Mouse (Mus musculus) hindbrain, embryonic 16.5 days (tissue): ENCODE measurements around the gene Zfp36l1. TPM values are rescaled to one million over a fixed set of nuclear protein-coding genes. Genes with fewer than 3 reads are reported as not detected.

Source experiments
- ATAC-seq: fragments of 200-750 bp; cut with Nextera tagmentation; 2 replicates; pipeline ENCODE4 v1.8.0; 2017; ENCODE audit warnings: moderate TSS enrichment, moderate library complexity
- H3K27ac ChIP-seq: fragments of 300-500 bp; sonication (generic); 2 replicates; pipeline ENCODE4 v1.5.1; 2014; ENCODE audit warnings: low read depth, mild to moderate bottlenecking, control low read depth, low read length, moderate library complexity
- H3K27me3 ChIP-seq: fragments of 300-500 bp; sonication (generic); replicated peaks from 2 replicates; pipeline ENCODE4 v1.6.1; 2014; ENCODE audit warnings: low read length; ENCODE audit not compliant: control insufficient read depth, insufficient read depth
- H3K36me3 ChIP-seq: fragments of 300-500 bp; sonication (generic); 2 replicates; pipeline ENCODE4 v1.6.1; 2014; ENCODE audit warnings: mild to moderate bottlenecking, low read length, moderate library complexity, mixed read lengths; ENCODE audit not compliant: control insufficient read depth, insufficient read depth
- H3K4me1 ChIP-seq: fragments of 300-500 bp; sonication (generic); 2 replicates; pipeline ENCODE4 v1.6.1; 2014; ENCODE audit warnings: low read depth, low read length; ENCODE audit not compliant: control insufficient read depth, insufficient read depth
- H3K4me2 ChIP-seq: fragments of 300-500 bp; sonication (generic); 2 replicates; pipeline ENCODE4 v1.6.1; 2014; ENCODE audit warnings: mild to moderate bottlenecking, low read length, control low read depth, moderate library complexity
- H3K4me3 ChIP-seq: fragments of 300-500 bp; sonication (generic); 2 replicates; pipeline ENCODE4 v1.5.1; 2014; ENCODE audit warnings: mild to moderate bottlenecking, low read length, control low read depth, moderate library complexity
- H3K9ac ChIP-seq: fragments of 300-500 bp; sonication (generic); 2 replicates; pipeline ENCODE4 v1.6.1; 2014; ENCODE audit warnings: low read depth, mild to moderate bottlenecking, control low read depth, low read length, moderate library complexity
- H3K9me3 ChIP-seq: fragments of 300-500 bp; sonication (generic); 2 replicates; pipeline ENCODE4 v1.6.1; 2014; ENCODE audit warnings: mild to moderate bottlenecking, low read length, moderate library complexity; ENCODE audit not compliant: control insufficient read depth
- WGBS: fragments of 180-500 bp; shearing (Covaris S2); extraction: QIAGEN DNeasy Blood & Tissue Kit; methylation state at CpG from one replicate; pipeline ENCODE4 v1.1.7; 2014; 5-methylcytosine and 5-hydroxymethylcytosine counted together
- polyA plus RNA-seq: library from polyadenylated mRNA; unstranded; fragments of >200 nt; fragmentation: Nextera tagmentation; extraction: Ambion mirVana; gene quantifications from 2 replicates; pipeline ENCODE4 v1.2.1, GENCODE M21; 2015

The Zfp36l1 gene
- polyA plus RNA-seq, 1 experiment from 2014 or later: 38.0 TPM

DNA sequence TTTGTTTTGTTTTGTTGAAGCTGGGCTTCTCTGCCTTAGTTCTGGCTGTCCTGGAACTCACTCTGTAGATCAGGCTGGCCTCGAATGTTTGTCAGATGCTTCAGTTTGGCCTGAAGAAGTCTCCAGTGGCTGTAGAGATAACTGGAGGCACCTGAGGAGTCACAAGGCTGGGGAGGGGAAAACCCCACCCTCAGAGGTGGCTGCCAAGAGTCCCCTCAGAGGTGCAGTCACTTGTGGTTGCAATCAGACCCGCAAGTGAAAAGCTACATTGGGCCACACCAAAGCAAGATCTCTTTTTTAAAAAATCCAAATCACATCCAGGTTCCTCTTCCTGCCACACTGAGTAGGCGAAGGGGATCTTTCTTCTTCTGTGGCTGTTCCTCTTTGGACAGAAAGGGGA is 43.8 kb downstream of the Zfp36l1 start:
- Histone ChIP-seq H3K36me3 (no peaks in the 10 kb centered on the region), H3K9ac (no peak overlapping the region), H3K27me3 (no peaks in the 10 kb centered on the region), H3K4me3 (no peak overlapping the region), H3K4me2 (no peak overlapping the region), H3K9me3 (no peaks in the 10 kb centered on the region), H3K27ac (no peak overlapping the region), H3K4me1 (peaks cover under 1% of the 10 kb centered on the region)
- WGBS: 82% methylated on average over 3 of the region's 3 CpGs
- ATAC-seq: no peak

DNA sequence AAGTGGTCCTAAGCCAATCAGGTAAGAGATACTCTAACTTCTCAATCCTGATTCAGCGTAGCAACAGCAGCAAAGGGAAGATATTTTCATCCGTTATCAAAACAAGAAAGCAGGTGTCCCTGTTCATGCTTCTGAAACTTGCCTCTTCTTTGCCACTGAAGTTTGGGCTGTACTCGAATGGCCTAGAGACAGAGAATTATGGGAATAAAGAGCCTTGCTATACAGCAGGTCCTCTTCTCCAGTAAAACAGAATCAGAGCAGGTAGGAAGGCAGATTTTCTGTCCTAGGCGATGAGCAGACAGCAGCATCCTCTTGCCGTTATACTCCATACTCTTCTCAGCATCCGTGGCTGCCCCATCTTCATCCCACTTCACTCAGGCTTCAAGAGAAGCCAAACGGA is 44.8 kb downstream of the Zfp36l1 start:
- no peaks in the 10 kb centered on the region for H3K27me3 ChIP-seq
- 80% methylated on average over 7 of the region's 7 CpGs for WGBS
- no peak overlapping the region for H3K4me3 ChIP-seq
- no peaks in the 10 kb centered on the region for H3K9me3 ChIP-seq
- no peaks in the 10 kb centered on the region for H3K36me3 ChIP-seq
- no peak overlapping the region for H3K9ac ChIP-seq
- peaks cover 10% of the 10 kb centered on the region for H3K4me1 ChIP-seq
- H3K4me2 ChIP-seq: no peak overlapping the region
- H3K27ac ChIP-seq: no peak overlapping the region
- ATAC-seq: no peak

GRCm38 (mm10) chr12:80065049-80065448 is 47.8 kb downstream of the Zfp36l1 start:
- WGBS: 64% methylated on average over 8 of the region's 8 CpGs
- Histone ChIP-seq H3K4me2 (no peak overlapping the region), H3K9ac (no peak overlapping the region), H3K27me3 (no peaks in the 10 kb centered on the region), H3K4me3 (no peak overlapping the region), H3K9me3 (no peaks in the 10 kb centered on the region), H3K27ac (peak overlapping the region; percentile 68), H3K36me3 (no peaks in the 10 kb centered on the region), H3K4me1 (peaks cover 26% of the 10 kb centered on the region)
- ATAC-seq: no peak

- Histone ChIP-seq H3K4me1 (peaks cover 26% of the 10 kb centered on the region), H3K4me3 (no peak overlapping the region), H3K27me3 (no peaks in the 10 kb centered on the region), H3K9me3 (no peaks in the 10 kb centered on the region), H3K27ac (peak overlapping the region; percentile 68), H3K9ac (no peak overlapping the region), H3K4me2 (no peak overlapping the region), H3K36me3 (no peaks in the 10 kb centered on the region)
- ATAC-seq: peak; percentile 13; the same call in 1 of the 2 replicates
- WGBS: 31% methylated on average over 4 of the region's 4 CpGs
Observed at GRCm38 (mm10) chr12:80064306-80064705, 48.5 kb downstream of the Zfp36l1 start.

- Histone ChIP-seq H3K27me3 (no peaks in the 10 kb centered on the region), H3K4me1 (peaks cover 26% of the 10 kb centered on the region), H3K27ac (peak overlapping the region; percentile 78), H3K9ac (no peak overlapping the region), H3K9me3 (no peaks in the 10 kb centered on the region), H3K4me2 (no peak overlapping the region), H3K4me3 (no peak overlapping the region), H3K36me3 (no peaks in the 10 kb centered on the region)
- WGBS: 19% methylated on average over 7 of the region's 7 CpGs
- ATAC-seq: no peak
Observed at GRCm38 (mm10) chr12:80063402-80064150, 49.2 kb downstream of the Zfp36l1 start.

DNA sequence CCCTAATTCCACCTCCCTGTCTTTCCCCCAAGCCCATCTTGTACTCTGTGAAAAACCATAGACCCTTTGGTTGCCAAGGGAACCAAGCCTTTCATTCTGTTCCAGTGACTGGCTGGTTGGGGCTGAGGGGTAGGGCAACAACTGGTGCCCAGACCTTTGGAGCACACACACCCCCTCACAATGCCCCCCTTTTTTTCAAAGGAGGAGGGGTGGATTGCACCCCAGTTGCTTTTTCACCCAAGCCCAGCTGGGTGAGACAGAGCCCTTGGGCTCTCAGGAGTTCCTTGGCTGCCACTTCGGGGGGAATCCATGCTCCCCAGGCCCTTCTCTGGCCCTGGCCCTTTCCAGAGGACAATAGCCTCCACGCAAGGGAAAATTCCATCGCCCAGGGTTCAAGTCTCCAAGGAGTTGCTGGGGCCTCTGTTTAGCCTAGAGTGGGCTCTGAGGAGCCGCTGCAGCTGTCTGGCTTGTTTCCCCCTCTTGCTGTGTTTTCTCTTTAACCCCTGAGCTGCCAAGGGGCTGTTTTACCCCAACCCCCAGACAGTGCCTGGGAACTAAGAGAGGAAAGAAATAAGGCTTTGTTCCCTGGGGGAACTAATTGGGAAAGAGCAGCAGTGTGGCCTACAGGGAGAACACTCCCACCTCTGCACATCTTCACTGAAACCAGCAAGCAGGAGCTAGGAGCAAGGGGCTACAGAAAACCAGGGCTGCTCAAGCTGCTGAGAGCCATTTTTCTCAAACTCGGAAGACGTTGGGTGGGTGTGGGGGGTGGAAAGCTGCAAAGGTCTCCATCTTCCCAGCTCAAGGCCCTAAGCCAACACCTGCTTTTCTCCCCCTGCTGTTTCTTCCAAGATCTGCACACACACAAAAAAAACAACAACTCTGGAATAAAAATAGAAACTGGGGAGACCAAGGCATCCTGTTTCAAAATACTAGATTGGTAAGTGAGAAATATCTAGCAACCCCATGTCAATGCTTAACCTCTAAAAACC is 50.1 kb downstream of the Zfp36l1 start:
- WGBS: 2% methylated on average over 6 of the region's 6 CpGs
- no peaks in the 10 kb centered on the region for H3K9me3 ChIP-seq
- H3K27me3 ChIP-seq: no peaks in the 10 kb centered on the region
- no peaks in the 10 kb centered on the region for H3K36me3 ChIP-seq
- peak overlapping the region; percentile 49 for H3K9ac ChIP-seq
- H3K4me2 ChIP-seq: peak overlapping the region; percentile 24
- peak overlapping the region; percentile 78 for H3K27ac ChIP-seq
- no peak overlapping the region for H3K4me3 ChIP-seq
- peaks cover 26% of the 10 kb centered on the region for H3K4me1 ChIP-seq
- ATAC-seq: peak; percentile 96

DNA sequence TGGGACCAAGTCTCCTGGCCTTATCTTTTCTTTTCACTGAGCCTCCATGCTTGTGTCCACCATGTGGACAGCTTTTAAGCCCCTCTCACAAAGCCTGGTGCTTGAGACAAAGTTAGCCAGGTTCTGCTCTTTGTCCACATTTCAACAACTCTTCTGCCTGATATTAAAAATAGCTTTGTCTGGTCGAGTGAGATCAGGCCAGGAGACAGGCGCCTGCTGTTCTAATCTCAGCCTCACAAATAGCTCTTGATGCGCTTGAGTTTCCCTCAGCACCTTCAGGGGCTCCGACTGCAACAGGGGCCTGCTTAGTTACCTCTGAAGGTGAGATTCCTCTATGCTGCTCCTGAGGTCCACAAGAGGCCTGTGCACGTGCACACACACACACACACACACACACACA is 51.0 kb downstream of the Zfp36l1 start:
- peak overlapping the region; percentile 80 for H3K27ac ChIP-seq
- WGBS: 8% methylated on average over 5 of the region's 5 CpGs
- H3K9ac ChIP-seq: no peak overlapping the region
- H3K4me1 ChIP-seq: peaks cover 26% of the 10 kb centered on the region
- H3K4me2 ChIP-seq: peak overlapping the region; percentile 20; the same call in 1 of the 2 replicates
- no peaks in the 10 kb centered on the region for H3K9me3 ChIP-seq
- no peak overlapping the region for H3K4me3 ChIP-seq
- no peaks in the 10 kb centered on the region for H3K36me3 ChIP-seq
- ATAC-seq: no peak
- H3K27me3 ChIP-seq: no peaks in the 10 kb centered on the region

DNA sequence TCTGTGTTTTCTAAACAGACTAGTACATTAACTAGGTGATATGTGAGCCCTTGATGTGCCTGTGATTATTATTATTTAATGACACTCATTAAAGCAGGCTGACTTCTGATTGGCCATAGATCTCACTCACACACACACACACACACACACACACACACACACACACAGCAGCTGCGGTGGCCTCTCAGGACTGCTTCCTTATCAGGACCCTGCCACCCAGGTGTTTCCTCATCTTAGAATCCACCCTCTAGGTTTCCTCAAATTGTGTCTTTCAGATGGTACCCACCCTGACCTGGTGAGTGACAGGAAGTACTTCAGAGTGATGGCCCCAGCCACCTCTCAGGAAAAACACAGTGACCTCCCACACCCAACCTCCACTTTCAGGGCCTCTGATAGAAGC is 52.0 kb downstream of the Zfp36l1 start:
- no peaks in the 10 kb centered on the region for H3K9me3 ChIP-seq
- H3K27me3 ChIP-seq: no peaks in the 10 kb centered on the region
- no peak overlapping the region for H3K4me3 ChIP-seq
- no peaks in the 10 kb centered on the region for H3K36me3 ChIP-seq
- H3K4me1 ChIP-seq: peaks cover 26% of the 10 kb centered on the region
- no peak for ATAC-seq
- WGBS: 91% methylated on average over 1 of the region's 1 CpGs
- H3K4me2 ChIP-seq: no peak overlapping the region
- no peak overlapping the region for H3K9ac ChIP-seq
- peak overlapping the region; percentile 80 for H3K27ac ChIP-seq

DNA sequence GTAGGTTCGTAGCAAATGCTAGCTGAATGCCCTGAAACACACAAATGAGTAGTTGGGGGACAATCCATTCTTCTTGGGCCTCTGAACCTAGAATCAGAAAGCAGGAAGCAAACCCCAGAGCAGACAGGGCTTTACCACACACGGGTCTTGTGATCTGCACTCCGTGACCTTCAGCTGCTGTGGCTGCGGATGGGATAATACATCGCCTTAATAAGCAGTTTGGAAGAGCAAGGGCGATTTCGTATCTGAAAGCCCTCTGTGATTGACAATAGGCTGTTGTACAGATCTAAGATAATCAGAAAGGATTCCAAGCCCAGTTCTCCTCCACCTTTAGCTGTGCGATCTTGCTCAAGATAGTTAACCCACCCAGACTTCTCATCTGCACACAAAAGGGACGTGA is 52.5 kb downstream of the Zfp36l1 start:
- ATAC-seq: no peak
- H3K4me1 ChIP-seq: peaks cover 26% of the 10 kb centered on the region
- no peak overlapping the region for H3K4me3 ChIP-seq
- H3K36me3 ChIP-seq: no peaks in the 10 kb centered on the region
- H3K27me3 ChIP-seq: no peaks in the 10 kb centered on the region
- H3K9ac ChIP-seq: no peak overlapping the region
- no peak overlapping the region for H3K4me2 ChIP-seq
- no peaks in the 10 kb centered on the region for H3K9me3 ChIP-seq
- no peak overlapping the region; the same call in 1 of the 2 replicates for H3K27ac ChIP-seq
- WGBS: 34% methylated on average over 9 of the region's 9 CpGs
